Comparison of ENCODE assay signal across 11 mouse cellular contexts in genomic region chr9:23127338-23128017, GRCm38 (mm10).
DNase-seq lines count a peak whose midpoint lies in the region; ATAC-seq and TF ChIP-seq lines count a peak whose summit lies in the region.
"Had no signal": no experiment of that assay in that cellular context is flagged by ENCODE, and none has a peak within 500 bp of the region (broad histone marks: within the 10 kb centered on the region; RNA-seq: fewer than 3 reads in every experiment).

No protein-coding gene starts in this region.

- no peak for TF ChIP-seq POLR2A in brain, embryonic 14.5 days (IDR thresholded peaks at IDR 0.05; ENCODE audit: borderline replicate concordance, extremely low read depth, insufficient read depth, insufficient read length, poor library complexity, severe bottlenecking)

- no peaks in the 10 kb centered on the region for H3K9me3 ChIP-seq in forebrain, embryonic 11.5 days (ENCODE audit: control insufficient read depth, low read length)
- H3K9me3 ChIP-seq in forebrain, embryonic 10.5 days: no peaks in the 10 kb centered on the region
- no peaks in the 10 kb centered on the region for H3K9me3 ChIP-seq in hindbrain, embryonic 10.5 days
- no peaks in the 10 kb centered on the region for H3K9me3 ChIP-seq in midbrain, embryonic 11.5 days (ENCODE audit: control insufficient read depth, low read length)
- H3K9me3 ChIP-seq: heart, embryonic 12.5 days; limb, embryonic 15.5 days had no signal

- WGBS in forebrain, embryonic 11.5 days: 45% methylated on average over 9 of the region's 9 CpGs
- 56% methylated on average over 9 of the region's 9 CpGs for WGBS in forebrain, embryonic 10.5 days
- 44% methylated on average over 9 of the region's 9 CpGs for WGBS in hindbrain, embryonic 10.5 days
- 40% methylated on average over 9 of the region's 9 CpGs for WGBS in midbrain, embryonic 11.5 days

- intact Hi-C loops in gastrocnemius, adult 2 months (cut with DNase I): no loop called here

- no peak overlapping the region for H3K9ac ChIP-seq in forebrain, embryonic 11.5 days (ENCODE audit: low read length)
- no peak overlapping the region for H3K9ac ChIP-seq in midbrain, embryonic 11.5 days (ENCODE audit: low read length)
- H3K9ac ChIP-seq: heart, embryonic 12.5 days; limb, embryonic 15.5 days had no signal

- no peak for TF ChIP-seq CTCF in brain, embryonic 14.5 days (IDR thresholded peaks at IDR 0.05; ENCODE audit: borderline replicate concordance, extremely low read depth, insufficient read depth, insufficient read length)
- no peak for TF ChIP-seq CTCF in gastrocnemius, adult 2 months (IDR thresholded peaks at IDR 0.05)

- peak; percentile 46; the same call in 1 of the 2 replicates for ATAC-seq in forebrain, embryonic 11.5 days (replicated peaks; ENCODE audit: low FRiP score)
- peak; percentile 64 for ATAC-seq in midbrain, embryonic 11.5 days (ENCODE audit: low FRiP score)

- H3K27me3 ChIP-seq in forebrain, embryonic 11.5 days (ENCODE audit: control insufficient read depth, insufficient read depth, low read length): no peaks in the 10 kb centered on the region
- H3K27me3 ChIP-seq in forebrain, embryonic 10.5 days (ENCODE audit: poor library complexity, severe bottlenecking): no peaks in the 10 kb centered on the region
- no peaks in the 10 kb centered on the region for H3K27me3 ChIP-seq in hindbrain, embryonic 10.5 days (ENCODE audit: insufficient read depth, poor library complexity, severe bottlenecking)
- no peaks in the 10 kb centered on the region for H3K27me3 ChIP-seq in midbrain, embryonic 11.5 days (ENCODE audit: control insufficient read depth, insufficient read depth, low read length)
- H3K27me3 ChIP-seq: heart, embryonic 12.5 days; limb, embryonic 15.5 days had no signal

- H3K27ac ChIP-seq in forebrain, embryonic 11.5 days (ENCODE audit: low read depth, low read length): no peak overlapping the region
- no peak overlapping the region for H3K27ac ChIP-seq in forebrain, embryonic 10.5 days
- peak overlapping the region; percentile 64 for H3K27ac ChIP-seq in hindbrain, embryonic 10.5 days
- no peak overlapping the region for H3K27ac ChIP-seq in midbrain, embryonic 11.5 days (ENCODE audit: low read depth, low read length)
- no peak overlapping the region for H3K27ac ChIP-seq in gastrocnemius, adult 2 months
- H3K27ac ChIP-seq: limb, embryonic 15.5 days had no signal

- H3K4me2 ChIP-seq in forebrain, embryonic 11.5 days (ENCODE audit: low read depth, low read length, severe bottlenecking): no peak overlapping the region
- no peak overlapping the region for H3K4me2 ChIP-seq in midbrain, embryonic 11.5 days
- H3K4me2 ChIP-seq: heart, embryonic 12.5 days; limb, embryonic 15.5 days had no signal

- H3K36me3 ChIP-seq in forebrain, embryonic 11.5 days (ENCODE audit: control insufficient read depth, insufficient read depth, low read length): no peaks in the 10 kb centered on the region
- no peaks in the 10 kb centered on the region for H3K36me3 ChIP-seq in forebrain, embryonic 10.5 days (replicated peaks)
- H3K36me3 ChIP-seq in hindbrain, embryonic 10.5 days: no peaks in the 10 kb centered on the region
- no peaks in the 10 kb centered on the region for H3K36me3 ChIP-seq in midbrain, embryonic 11.5 days (ENCODE audit: control insufficient read depth, insufficient read depth, low read length)
- H3K36me3 ChIP-seq: heart, embryonic 12.5 days; limb, embryonic 15.5 days had no signal

- no peaks in the 10 kb centered on the region; the same call in 1 of the 2 replicates for H3K4me1 ChIP-seq in forebrain, embryonic 11.5 days (replicated peaks; ENCODE audit: control insufficient read depth, insufficient read depth, low read length)
- peaks cover 40% of the 10 kb centered on the region for H3K4me1 ChIP-seq in forebrain, embryonic 10.5 days
- H3K4me1 ChIP-seq in hindbrain, embryonic 10.5 days (replicated peaks): peaks cover 26% of the 10 kb centered on the region
- peaks cover 12% of the 10 kb centered on the region for H3K4me1 ChIP-seq in midbrain, embryonic 11.5 days (ENCODE audit: control insufficient read depth, insufficient read depth, low read length)

- H3K4me3 ChIP-seq in forebrain, embryonic 11.5 days (ENCODE audit: low read depth, low read length): no peak overlapping the region
- H3K4me3 ChIP-seq in forebrain, embryonic 10.5 days: no peak overlapping the region
- no peak overlapping the region for H3K4me3 ChIP-seq in hindbrain, embryonic 10.5 days
- no peak overlapping the region for H3K4me3 ChIP-seq in midbrain, embryonic 11.5 days (ENCODE audit: low read depth, low read length)
- no peak overlapping the region for H3K4me3 ChIP-seq in gastrocnemius, adult 2 months
- H3K4me3 ChIP-seq: erythroblast, embryonic 14.5 days; heart, embryonic 12.5 days; limb, embryonic 15.5 days had no signal

- DNase-seq in forebrain, embryonic 11.5 days (ENCODE audit: low spot score): no peak
- no peak for DNase-seq in forebrain, embryonic 10.5 days (ENCODE audit: extremely low spot score, low spot score)
- DNase-seq in brain, embryonic 14.5 days (ENCODE audit: low read depth): peak; percentile 86
- no peak for DNase-seq in hindbrain, embryonic 10.5 days (ENCODE audit: low spot score)
- no peak for DNase-seq in midbrain, embryonic 11.5 days (ENCODE audit: low spot score, missing footprints)
- DNase-seq in gastrocnemius, adult 2 months: no peak
- DNase-seq in T-cell, adult 2 months (ENCODE audit: low spot score): no peak
- DNase-seq in lung, postnatal 25 days (ENCODE audit: low spot score): no peak
